8 mouse cellular contexts compared by ENCODE assay signal in genomic region chr13:45964331-45964852, GRCm38 (mm10). TPM values are rescaled to one million over a fixed set of nuclear protein-coding genes. Genes with fewer than 3 reads are reported as not detected.
DNase-seq lines count a peak whose midpoint lies in the region; ATAC-seq and TF ChIP-seq lines count a peak whose summit lies in the region.

No protein-coding gene starts in this region.

- TF ChIP-seq CTCF in lung, embryonic 14.5 days (IDR thresholded peaks at IDR 0.05; ENCODE audit: low read depth), result no peak

- DNase-seq in spleen, adult 18-20 months, result peak; percentile 43 to 48
- no peak for DNase-seq in spleen, adult 12 weeks (ENCODE audit: low spot score)
- DNase-seq in embryo, embryonic 9.5 days (ENCODE audit: extremely low spot score), result peak; percentile 67
- peak; percentile 69 for DNase-seq in lung, embryonic 14.5 days
- DNase-seq in ovary, postnatal 36 days (ENCODE audit: low spot score), result peak; percentile 66
- peak; percentile 55 to 67 for DNase-seq in thymus, postnatal 36 days

- peak overlapping the region; percentile 93 for H3K4me3 ChIP-seq in heart, embryonic 11.5 days (ENCODE audit: low read depth, low read length)
- H3K4me3 ChIP-seq in kidney, embryonic 16.5 days (ENCODE audit: low read length), result peak overlapping the region; percentile 92
- peak overlapping the region; percentile 87 for H3K4me3 ChIP-seq in lung, embryonic 14.5 days (ENCODE audit: low read depth, low read length)

- H3K4me2 ChIP-seq in heart, embryonic 11.5 days, result peak overlapping the region; percentile 95
- H3K4me2 ChIP-seq in kidney, embryonic 16.5 days (replicated peaks; ENCODE audit: low read depth, low read length), result peak overlapping the region; percentile 88
- peak overlapping the region; percentile 80 for H3K4me2 ChIP-seq in lung, embryonic 14.5 days

- 0% methylated on average over 20 of the region's 39 CpGs for WGBS in heart, embryonic 11.5 days (ENCODE audit: insufficient replicate concordance)
- WGBS in kidney, embryonic 16.5 days, result 0% methylated on average over 28 of the region's 39 CpGs
- WGBS in lung, embryonic 14.5 days, result under 1% methylated on average over 35 of the region's 39 CpGs

- H3K27ac ChIP-seq in heart, embryonic 11.5 days (ENCODE audit: low read depth, low read length), result peak overlapping the region; percentile 97
- H3K27ac ChIP-seq in kidney, embryonic 16.5 days (ENCODE audit: low read length), result peak overlapping the region; percentile 96
- H3K27ac ChIP-seq in lung, embryonic 14.5 days (ENCODE audit: low read depth), result peak overlapping the region; percentile 96

- H3K9me3 ChIP-seq in heart, embryonic 11.5 days (replicated peaks; ENCODE audit: control insufficient read depth, low read length), result no peaks in the 10 kb centered on the region
- H3K9me3 ChIP-seq in kidney, embryonic 16.5 days (ENCODE audit: low read length), result no peaks in the 10 kb centered on the region
- no peaks in the 10 kb centered on the region for H3K9me3 ChIP-seq in lung, embryonic 14.5 days (ENCODE audit: low read depth, low read length)

- H3K4me1 ChIP-seq in heart, embryonic 11.5 days (ENCODE audit: control insufficient read depth, insufficient read depth, low read length), result peaks cover 19% of the 10 kb centered on the region
- H3K4me1 ChIP-seq in kidney, embryonic 16.5 days (ENCODE audit: insufficient read depth, low read length), result peaks cover 48% of the 10 kb centered on the region
- H3K4me1 ChIP-seq in lung, embryonic 14.5 days (ENCODE audit: insufficient read depth), result 0 out of 2 replicates have a peak, but pooled peaks cover 5% of the 10 kb centered on the region

- ATAC-seq in heart, embryonic 11.5 days (replicated peaks; ENCODE audit: insufficient number of reproducible peaks, low FRiP score, low TSS enrichment), result peak; percentile 24; the same call in 1 of the 2 replicates
- ATAC-seq in kidney, embryonic 16.5 days (ENCODE audit: low FRiP score, low TSS enrichment), result peak; percentile 39
- ATAC-seq in lung, embryonic 14.5 days (ENCODE audit: insufficient read depth), result peak; percentile 53

- H3K27me3 ChIP-seq in heart, embryonic 11.5 days (ENCODE audit: control insufficient read depth, insufficient read depth, low read length), result no peaks in the 10 kb centered on the region
- H3K27me3 ChIP-seq in kidney, embryonic 16.5 days (ENCODE audit: insufficient read depth, low read length), result no peaks in the 10 kb centered on the region
- H3K27me3 ChIP-seq in lung, embryonic 14.5 days (ENCODE audit: insufficient read depth, low read length), result no peaks in the 10 kb centered on the region

- H3K9ac ChIP-seq in heart, embryonic 11.5 days (ENCODE audit: low read depth, low read length), result peak overlapping the region; percentile 97
- peak overlapping the region; percentile 97 for H3K9ac ChIP-seq in kidney, embryonic 16.5 days (replicated peaks; ENCODE audit: low read length)
- H3K9ac ChIP-seq in lung, embryonic 14.5 days, result peak overlapping the region; percentile 89

- no peaks in the 10 kb centered on the region for H3K36me3 ChIP-seq in heart, embryonic 11.5 days (ENCODE audit: control insufficient read depth, insufficient read depth, low read length)
- no peaks in the 10 kb centered on the region for H3K36me3 ChIP-seq in kidney, embryonic 16.5 days (ENCODE audit: insufficient read depth, low read length)
- H3K36me3 ChIP-seq in lung, embryonic 14.5 days (ENCODE audit: insufficient read depth), result no peaks in the 10 kb centered on the region

RNA-seq across cellular contexts. Expression of gene Atxn1, which starts 0.4 kb away (rescaled TPM):
- 3.4 and 6.4 TPM in 2 replicates for polyA plus RNA-seq in heart, embryonic 11.5 days (2014; fragmentation: Nextera tagmentation; extraction: Ambion mirVana)
- 5.9 and 7.6 TPM in 2 replicates for polyA plus RNA-seq in kidney, embryonic 16.5 days (2015; fragmentation: Nextera tagmentation; extraction: Ambion mirVana)
- 3.9 and 6.4 TPM in 2 replicates for polyA plus RNA-seq in lung, embryonic 14.5 days (2014; fragmentation: Nextera tagmentation; extraction: Ambion mirVana)
